Mouse (Mus musculus): Measurements from ENCODE around the gene 2310057M21Rik. TPM values are rescaled to one million over a fixed set of nuclear protein-coding genes. Genes with fewer than 3 reads are reported as not detected.
"Not testable (repeated sequence)": the region's sequence is repeated elsewhere in the genome, so short reads cannot be mapped to it uniquely, and the experiment has no call there.

2310057M21Rik gene
- 24.3 and 29.0 TPM in 2 replicates for polyA plus RNA-seq (2015; fragmentation: Nextera tagmentation; extraction: Ambion mirVana)

DNA sequence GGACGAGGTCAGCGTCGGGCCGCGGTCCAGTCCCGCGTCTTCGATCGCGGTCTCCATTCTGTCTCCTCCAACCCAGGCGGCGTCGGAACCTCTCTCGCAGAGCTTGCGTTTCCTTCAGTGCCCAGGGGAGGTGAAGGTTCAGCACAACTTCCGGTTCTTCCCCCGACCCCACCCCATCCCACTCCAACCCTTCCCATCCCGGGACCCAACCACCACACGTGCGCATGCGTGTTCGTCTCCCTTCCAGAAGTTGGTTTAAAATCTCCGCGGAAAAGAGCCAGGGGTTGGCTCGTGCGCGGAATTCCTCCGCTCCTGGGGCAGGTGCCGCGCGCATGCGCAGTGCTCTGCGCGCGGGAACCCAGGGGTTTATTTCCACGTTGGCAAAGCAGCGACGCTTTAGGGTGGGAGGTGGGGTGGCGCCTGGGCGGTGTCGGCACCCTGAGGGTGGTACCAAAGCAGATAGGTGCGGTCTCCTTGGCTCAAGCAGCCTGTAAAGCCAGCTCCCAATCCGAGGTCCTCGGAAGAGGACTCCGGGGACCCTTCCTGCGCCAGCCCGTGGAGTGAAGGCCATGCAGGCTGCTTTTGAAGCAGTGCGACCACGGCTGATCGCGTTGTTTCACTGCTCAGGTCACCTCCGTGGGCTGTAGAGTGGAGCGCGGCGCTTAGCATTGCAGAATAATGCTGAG lies at the start of gene 2310057M21Rik:
2310057M21Rik (minus strand) TSS at position 145 of the 686 bp plus-strand sequence.
- H3K4me2 ChIP-seq = peak within 1 kb of the TSS; percentile 84
- WGBS = under 1% methylated on average over 55 of the region's 55 CpGs
- peak; percentile 98 for ATAC-seq (ENCODE audit: low read depth)
- peak within 1 kb of the TSS; percentile 92 for H3K27ac ChIP-seq (replicated peaks)
- peaks cover 18% of the 10 kb centered on the region for H3K4me1 ChIP-seq (replicated peaks)
- H3K36me3 ChIP-seq = peaks cover 16% of the 10 kb centered on the region
- peaks cover 6% of the 10 kb centered on the region; the same call in 1 of the 2 replicates for H3K27me3 ChIP-seq
- peak within 1 kb of the TSS; percentile 92 for H3K9ac ChIP-seq
- H3K4me3 ChIP-seq = peak within 1 kb of the TSS; percentile 85
- H3K9me3 ChIP-seq = no peaks in the 10 kb centered on the region

- H3K27ac ChIP-seq (replicated peaks) = no peak overlapping the region
- H3K4me1 ChIP-seq (replicated peaks) = peaks cover 36% of the 10 kb centered on the region
- H3K9me3 ChIP-seq = no peaks in the 10 kb centered on the region
- 33% methylated on average over 2 of the region's 2 CpGs for WGBS
- H3K36me3 ChIP-seq = no peaks in the 10 kb centered on the region
- peak overlapping the region; percentile 59 for H3K4me2 ChIP-seq
- peak overlapping the region; percentile 97; the same call in 1 of the 2 replicates for H3K4me3 ChIP-seq
- ATAC-seq (ENCODE audit: low read depth) = no peak
- peak overlapping the region; percentile 95 for H3K9ac ChIP-seq
- no peaks in the 10 kb centered on the region for H3K27me3 ChIP-seq
Observed at GRCm38 (mm10) chr7:131411941-131412270, 49.3 kb upstream of the 2310057M21Rik start.

DNA sequence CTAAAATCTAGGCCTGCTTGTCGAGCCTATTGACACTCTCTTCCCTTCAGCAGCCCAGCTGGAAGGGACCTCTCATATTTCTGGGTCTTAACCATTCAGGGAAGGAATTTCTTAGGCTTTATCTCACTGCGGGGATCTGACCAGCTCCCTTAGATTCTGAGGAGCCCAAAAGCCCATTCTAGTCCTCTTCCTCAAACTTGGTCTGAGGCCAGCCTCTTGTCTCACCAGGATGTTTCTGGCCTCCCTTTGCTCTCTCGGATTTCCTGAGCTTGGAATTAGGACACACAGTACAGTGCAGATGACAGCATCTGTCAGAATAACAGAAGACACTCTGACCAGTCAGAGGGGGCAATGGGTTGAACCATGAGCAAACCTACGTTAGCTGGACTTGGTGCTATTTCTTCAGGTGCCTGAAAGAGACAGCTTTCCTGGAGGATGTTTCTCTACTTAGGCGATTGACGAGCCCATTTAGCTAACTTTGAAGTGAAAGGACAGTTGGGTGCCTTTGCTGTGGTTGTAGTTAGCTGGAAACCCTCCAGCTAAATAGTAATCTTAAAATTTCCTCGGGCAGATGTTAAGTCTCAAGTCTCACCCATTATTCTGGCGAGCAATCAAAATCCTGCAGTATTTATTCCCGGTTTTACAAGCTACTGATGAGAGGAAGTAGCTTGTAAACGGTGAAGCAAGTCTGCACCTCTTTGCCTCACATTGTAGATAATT lies 48.8 kb upstream of the 2310057M21Rik start:
- ATAC-seq (ENCODE audit: low read depth) = no peak
- peak overlapping the region; percentile 97 for H3K4me3 ChIP-seq
- H3K4me1 ChIP-seq (replicated peaks) = peaks cover 36% of the 10 kb centered on the region
- WGBS = 26% methylated on average over 10 of the region's 10 CpGs
- H3K9me3 ChIP-seq = no peaks in the 10 kb centered on the region
- peak overlapping the region; percentile 95 for H3K9ac ChIP-seq
- H3K36me3 ChIP-seq = no peaks in the 10 kb centered on the region
- no peaks in the 10 kb centered on the region for H3K27me3 ChIP-seq
- no peak overlapping the region for H3K27ac ChIP-seq (replicated peaks)
- peak overlapping the region; percentile 59 for H3K4me2 ChIP-seq

DNA sequence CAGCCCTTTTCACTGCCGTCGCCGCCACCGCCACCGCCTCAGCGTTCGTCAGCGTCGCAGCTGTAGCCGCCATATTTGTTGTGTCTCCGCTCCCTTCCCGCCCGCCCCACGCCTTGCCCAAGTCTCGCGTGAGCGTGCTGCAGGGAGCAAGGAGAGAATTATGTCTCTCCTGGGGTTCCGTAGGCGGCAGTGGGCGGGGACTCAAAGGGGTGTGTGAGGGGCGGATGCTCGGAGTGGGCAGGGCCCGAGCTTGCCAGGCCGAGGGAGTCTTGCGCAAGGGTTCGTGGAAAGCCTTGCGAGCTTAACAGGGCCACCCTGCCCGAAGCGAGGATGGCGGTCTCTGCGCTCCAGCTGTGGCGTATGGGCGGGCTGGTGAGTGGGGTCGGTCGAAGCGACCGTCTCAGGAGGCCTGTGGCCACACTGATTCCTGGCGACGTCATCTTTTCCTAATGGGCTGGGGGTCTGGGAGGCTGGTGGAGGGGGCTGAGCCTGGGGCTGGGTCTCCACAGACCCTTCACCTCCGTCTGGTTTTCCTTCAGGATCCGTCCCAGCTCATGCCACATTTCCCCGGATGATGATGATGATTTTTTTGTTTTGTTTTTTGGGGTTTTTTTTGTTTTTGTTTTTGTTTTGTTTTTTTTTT lies 48.0 kb upstream of the 2310057M21Rik start, which contains the start of the genes Ikzf5 and Acadsb:
Ikzf5 (minus strand) TSS at position 106 of the 643 bp plus-strand sequence.
Acadsb (plus strand) TSS at position 186 of the 643 bp plus-strand sequence.
- under 1% methylated on average over 42 of the region's 42 CpGs for WGBS
- peak within 1 kb of the TSS; percentile 97 for H3K4me3 ChIP-seq
- no peaks in the 10 kb centered on the region for H3K9me3 ChIP-seq
- no peaks in the 10 kb centered on the region for H3K27me3 ChIP-seq
- H3K27ac ChIP-seq (replicated peaks) = peak within 1 kb of the TSS; percentile 81
- peaks cover 35% of the 10 kb centered on the region for H3K4me1 ChIP-seq (replicated peaks)
- peak within 1 kb of the TSS; percentile 95 for H3K9ac ChIP-seq
- peak; percentile 98 for ATAC-seq (ENCODE audit: low read depth)
- no peaks in the 10 kb centered on the region for H3K36me3 ChIP-seq
- H3K4me2 ChIP-seq = peak within 1 kb of the TSS; percentile 92

DNA sequence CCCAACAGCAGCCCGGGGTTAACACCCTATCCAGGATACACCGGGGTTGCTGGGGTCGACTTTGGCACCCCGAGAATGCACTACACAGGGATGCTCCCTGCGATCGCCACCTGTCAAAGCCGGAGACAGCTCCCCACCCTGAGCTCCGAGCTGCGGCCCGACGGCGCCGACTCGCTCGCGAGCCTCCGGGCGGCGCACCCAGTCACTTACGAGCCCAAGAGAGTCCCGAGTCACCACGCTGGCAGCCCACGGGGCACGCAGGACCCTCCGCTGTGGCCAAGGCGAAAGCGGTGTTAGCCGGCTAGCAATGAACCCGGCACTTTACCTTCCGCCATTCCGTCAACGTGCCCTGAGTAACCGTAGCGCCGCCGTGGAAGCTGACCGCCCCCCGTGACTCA lies 47.4 kb upstream of the 2310057M21Rik start:
- Histone ChIP-seq H3K4me3 (peak overlapping the region; percentile 97), H3K36me3 (no peaks in the 10 kb centered on the region), H3K9ac (peak overlapping the region; percentile 95), H3K27me3 (no peaks in the 10 kb centered on the region), H3K4me2 (peak overlapping the region; percentile 92), H3K9me3 (no peaks in the 10 kb centered on the region), H3K4me1 (replicated peaks) (peaks cover 33% of the 10 kb centered on the region), H3K27ac (replicated peaks) (peak overlapping the region; percentile 81)
- WGBS = under 1% methylated on average over 38 of the region's 38 CpGs
- peak; percentile 75 for ATAC-seq (ENCODE audit: low read depth)

GRCm38 (mm10) chr7:131409321-131409987 lies 46.9 kb upstream of the 2310057M21Rik start:
- no peaks in the 10 kb centered on the region for H3K9me3 ChIP-seq
- peak overlapping the region; percentile 97 for H3K4me3 ChIP-seq
- no peaks in the 10 kb centered on the region for H3K27me3 ChIP-seq
- no peak for ATAC-seq (ENCODE audit: low read depth)
- H3K27ac ChIP-seq (replicated peaks) = peak overlapping the region; percentile 81
- peak overlapping the region; percentile 95 for H3K9ac ChIP-seq
- H3K36me3 ChIP-seq = no peaks in the 10 kb centered on the region
- H3K4me1 ChIP-seq (replicated peaks) = peaks cover 33% of the 10 kb centered on the region
- peak overlapping the region; percentile 92 for H3K4me2 ChIP-seq
- WGBS = 4% methylated on average over 16 of the region's 16 CpGs

GRCm38 (mm10) chr7:131391761-131392160 lies 29.2 kb upstream of the 2310057M21Rik start:
- H3K9ac ChIP-seq, H3K27me3 ChIP-seq: not testable (repeated sequence)
- WGBS = 88% methylated on average over 7 of the region's 7 CpGs

DNA sequence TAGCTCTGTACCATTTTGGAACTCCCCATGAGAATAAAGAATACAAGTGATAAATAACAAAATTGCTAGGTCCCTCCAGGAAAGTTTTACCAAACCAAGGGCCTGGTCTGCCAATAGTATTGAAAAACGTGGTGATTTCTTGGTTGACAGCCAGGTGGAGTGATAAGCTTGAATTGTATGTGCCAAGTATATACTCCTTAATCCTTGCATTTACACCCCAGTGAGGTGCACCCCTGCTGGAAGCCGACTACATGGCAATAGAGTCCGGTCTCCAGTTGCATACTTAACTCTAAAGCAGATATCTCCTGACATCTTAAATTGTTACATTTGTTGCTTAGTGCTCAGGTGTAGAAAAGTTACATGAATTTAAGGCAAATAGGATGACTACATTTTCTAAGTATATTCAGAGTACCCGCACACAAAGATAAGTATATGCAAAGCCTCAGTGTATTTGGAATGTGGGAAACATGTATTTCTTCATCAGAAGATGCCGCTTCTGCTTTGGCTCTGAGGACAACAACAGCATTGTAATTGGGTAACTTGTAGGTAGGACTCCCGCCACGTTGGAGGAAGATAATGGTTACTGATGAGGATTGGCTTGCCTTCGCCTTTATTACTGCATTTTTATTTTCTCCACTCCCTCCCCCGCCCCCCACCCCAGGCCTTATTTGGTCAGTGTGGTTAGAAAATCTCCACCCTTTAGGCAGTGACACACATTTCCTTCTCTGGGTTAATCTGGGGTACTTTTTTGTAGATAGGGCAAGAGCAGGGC lies 9.5 kb upstream of the 2310057M21Rik start:
- no peaks in the 10 kb centered on the region for H3K9me3 ChIP-seq
- peak overlapping the region; percentile 71 for H3K4me2 ChIP-seq
- peaks cover 13% of the 10 kb centered on the region for H3K4me1 ChIP-seq (replicated peaks)
- H3K36me3 ChIP-seq = no peaks in the 10 kb centered on the region; the same call in 1 of the 2 replicates
- peak overlapping the region; percentile 93 for H3K9ac ChIP-seq
- peak overlapping the region; percentile 75 for H3K4me3 ChIP-seq
- no peaks in the 10 kb centered on the region for H3K27me3 ChIP-seq
- WGBS = 71% methylated on average over 9 of the region's 9 CpGs
- no peak for ATAC-seq (ENCODE audit: low read depth)
- H3K27ac ChIP-seq (replicated peaks) = no peak overlapping the region

More at GRCm38 (mm10) chr7:131391761-131392160, 29.2 kb upstream of the 2310057M21Rik start:
- H3K4me3 ChIP-seq; H3K4me1 ChIP-seq (replicated peaks); H3K27ac ChIP-seq (replicated peaks); H3K9me3 ChIP-seq; H3K4me2 ChIP-seq; ATAC-seq (ENCODE audit: low read depth): not testable (repeated sequence)
- peaks cover 50% of the 10 kb centered on the region for H3K36me3 ChIP-seq

- Histone ChIP-seq H3K9me3 (no peaks in the 10 kb centered on the region), H3K36me3 (no peaks in the 10 kb centered on the region; the same call in 1 of the 2 replicates), H3K4me1 (replicated peaks) (peaks cover 13% of the 10 kb centered on the region), H3K27ac (replicated peaks) (peak overlapping the region; percentile 94), H3K9ac (peak overlapping the region; percentile 93), H3K4me3 (peak overlapping the region; percentile 75), H3K4me2 (peak overlapping the region; percentile 71), H3K27me3 (no peaks in the 10 kb centered on the region)
- no peak for ATAC-seq (ENCODE audit: low read depth)
- 10% methylated on average over 9 of the region's 9 CpGs for WGBS
Observed at GRCm38 (mm10) chr7:131371470-131371860, 8.9 kb upstream of the 2310057M21Rik start.

GRCm38 (mm10) chr7:131370648-131371469 lies 8.3 kb upstream of the 2310057M21Rik start, which contains the start of gene Pstk:
TSS of gene Pstk (plus strand) at chr7:131371141.
- WGBS = 5% methylated on average over 47 of the region's 47 CpGs

More at GRCm38 (mm10) chr7:131370648-131371469, 8.3 kb upstream of the 2310057M21Rik start, which contains the start of gene Pstk:
- no peaks in the 10 kb centered on the region; the same call in 1 of the 2 replicates for H3K36me3 ChIP-seq
- H3K27me3 ChIP-seq = no peaks in the 10 kb centered on the region
- peak within 1 kb of the TSS; percentile 75 for H3K4me3 ChIP-seq
- H3K9ac ChIP-seq = peak within 1 kb of the TSS; percentile 93
- H3K27ac ChIP-seq (replicated peaks) = peak within 1 kb of the TSS; percentile 94
- H3K4me1 ChIP-seq (replicated peaks) = peaks cover 13% of the 10 kb centered on the region
- ATAC-seq (ENCODE audit: low read depth) = peak; percentile 94
- H3K9me3 ChIP-seq = no peaks in the 10 kb centered on the region
- H3K4me2 ChIP-seq = peak within 1 kb of the TSS; percentile 71
